ENCODE assay signal across 14 mouse cellular contexts in the genomic region with DNA sequence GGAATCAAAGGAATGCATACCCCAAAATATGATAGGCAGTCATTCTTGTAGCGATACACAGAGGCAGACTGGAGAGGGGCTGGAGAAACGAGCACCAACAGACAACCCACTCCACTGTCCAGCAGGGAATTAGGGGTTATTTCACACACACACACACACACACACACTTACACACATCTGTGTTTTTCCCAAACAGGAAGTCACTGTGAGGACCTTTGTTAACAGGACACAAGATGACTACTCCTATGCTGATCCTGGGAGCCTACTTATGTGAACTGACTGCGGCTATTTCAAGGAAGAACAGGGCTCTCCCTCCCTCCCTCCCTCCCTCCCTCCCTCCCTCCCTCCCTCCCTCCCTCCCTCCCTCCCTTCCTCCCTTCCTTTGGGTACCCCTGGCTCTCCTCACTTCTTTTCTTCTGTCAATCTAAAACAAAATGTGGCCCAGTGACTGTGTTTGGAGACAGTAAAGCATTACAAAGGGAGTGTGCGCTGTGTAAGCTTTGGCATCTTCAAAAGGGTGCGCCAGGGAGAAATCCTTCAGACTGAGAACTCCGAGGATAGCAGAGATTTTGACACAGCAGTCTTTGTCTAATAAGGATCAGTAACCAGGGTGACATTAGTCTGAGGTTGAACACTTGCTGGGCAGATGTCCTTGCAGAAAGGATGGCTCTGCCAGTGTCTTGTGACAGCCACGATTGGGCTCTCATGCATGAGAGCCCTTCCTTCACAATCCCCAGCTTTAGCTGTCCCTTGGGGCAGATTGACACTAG.
A peak's percentile ranks its signal among the peaks of the same experiment; 100 is the strongest.
DNase-seq lines count a peak whose midpoint lies in the region; ATAC-seq lines count a peak whose summit lies in the region.
"Had no signal": no experiment of that assay in that cellular context is flagged by ENCODE, and none has a peak within 500 bp of the region (broad histone marks: within the 10 kb centered on the region; RNA-seq: fewer than 3 reads in every experiment).

No protein-coding gene starts in this region.

- no peaks in the 10 kb centered on the region for H3K9me3 ChIP-seq in heart, embryonic 12.5 days (replicated peaks)
- H3K9me3 ChIP-seq in embryonic facial prominence, embryonic 11.5 days (replicated peaks; ENCODE audit: control insufficient read depth, low read length), result no peaks in the 10 kb centered on the region
- H3K9me3 ChIP-seq in hindbrain, embryonic 12.5 days (replicated peaks), result no peaks in the 10 kb centered on the region
- no peaks in the 10 kb centered on the region for H3K9me3 ChIP-seq in midbrain, embryonic 11.5 days (ENCODE audit: control insufficient read depth, low read length)
- H3K9me3 ChIP-seq: lung, embryonic 15.5 days; stomach, embryonic 15.5 days had no signal

- peak overlapping the region; percentile 75 for H3K27ac ChIP-seq in heart, embryonic 12.5 days (ENCODE audit: poor library complexity, severe bottlenecking)
- H3K27ac ChIP-seq in embryonic facial prominence, embryonic 11.5 days (replicated peaks; ENCODE audit: low read depth, low read length), result no peak overlapping the region
- H3K27ac ChIP-seq in hindbrain, embryonic 12.5 days, result peak overlapping the region; percentile 60
- peak overlapping the region; percentile 87 for H3K27ac ChIP-seq in midbrain, embryonic 11.5 days (ENCODE audit: low read depth, low read length)
- H3K27ac ChIP-seq: lung, embryonic 15.5 days; stomach, embryonic 15.5 days had no signal

- peaks cover 5% of the 10 kb centered on the region; the same call in 1 of the 2 replicates for H3K27me3 ChIP-seq in heart, embryonic 12.5 days (replicated peaks)
- no peaks in the 10 kb centered on the region for H3K27me3 ChIP-seq in embryonic facial prominence, embryonic 11.5 days (ENCODE audit: control insufficient read depth, insufficient read depth, low read length)
- H3K27me3 ChIP-seq in hindbrain, embryonic 12.5 days, result peaks cover 6% of the 10 kb centered on the region; the same call in 1 of the 2 replicates
- no peaks in the 10 kb centered on the region for H3K27me3 ChIP-seq in midbrain, embryonic 11.5 days (ENCODE audit: control insufficient read depth, insufficient read depth, low read length)
- H3K27me3 ChIP-seq: CH12.LX; stomach, embryonic 15.5 days had no signal

- H3K4me3 ChIP-seq in heart, embryonic 12.5 days, result no peak overlapping the region
- H3K4me3 ChIP-seq in embryonic facial prominence, embryonic 11.5 days (ENCODE audit: low read depth, low read length), result no peak overlapping the region
- no peak overlapping the region for H3K4me3 ChIP-seq in hindbrain, embryonic 12.5 days
- H3K4me3 ChIP-seq in midbrain, embryonic 11.5 days (ENCODE audit: low read depth, low read length), result no peak overlapping the region
- H3K4me3 ChIP-seq: lung, embryonic 15.5 days; stomach, embryonic 15.5 days had no signal

- DNase-seq in heart, postnatal 25 days (ENCODE audit: low spot score), result no peak
- DNase-seq in embryonic facial prominence, embryonic 11.5 days (ENCODE audit: low spot score), result no peak
- peak; percentile 91 for DNase-seq in midbrain, embryonic 11.5 days (ENCODE audit: low spot score, missing footprints)
- no peak for DNase-seq in spleen, adult 12 weeks (ENCODE audit: low spot score)
- DNase-seq in layer of hippocampus, postnatal 25 days (ENCODE audit: extremely low spot score in 1 of 2, low spot score in 1 of 2), result no peak
- DNase-seq in yolk sac, embryonic 10.5 days (ENCODE audit: low spot score), result no peak
- DNase-seq: cerebellum, postnatal 25 days; kidney, postnatal 25 days; right cerebral cortex, adult 18-20 months had no signal

- H3K4me1 ChIP-seq in heart, embryonic 12.5 days (replicated peaks), result peaks cover 38% of the 10 kb centered on the region
- no peaks in the 10 kb centered on the region; the same call in none of the 2 replicates for H3K4me1 ChIP-seq in embryonic facial prominence, embryonic 11.5 days (ENCODE audit: control insufficient read depth, insufficient read depth, low read length)
- H3K4me1 ChIP-seq in hindbrain, embryonic 12.5 days, result peaks cover 31% of the 10 kb centered on the region
- peaks cover 25% of the 10 kb centered on the region for H3K4me1 ChIP-seq in midbrain, embryonic 11.5 days (ENCODE audit: control insufficient read depth, insufficient read depth, low read length)

- ATAC-seq in heart, embryonic 12.5 days (ENCODE audit: insufficient number of reproducible peaks, low FRiP score), result no peak
- 0 out of 2 replicates have a peak, but pooled peaks have one; percentile 30 for ATAC-seq in embryonic facial prominence, embryonic 11.5 days (replicated peaks; ENCODE audit: insufficient number of reproducible peaks, low FRiP score, low TSS enrichment, low read depth)
- ATAC-seq in hindbrain, embryonic 12.5 days (ENCODE audit: low FRiP score), result peak; percentile 59
- ATAC-seq in midbrain, embryonic 11.5 days (ENCODE audit: low FRiP score), result peak; percentile 69

- no peak overlapping the region for H3K4me2 ChIP-seq in heart, embryonic 12.5 days
- no peak overlapping the region for H3K4me2 ChIP-seq in embryonic facial prominence, embryonic 11.5 days (ENCODE audit: low read depth, low read length)
- no peak overlapping the region for H3K4me2 ChIP-seq in hindbrain, embryonic 12.5 days (replicated peaks)
- no peak overlapping the region for H3K4me2 ChIP-seq in midbrain, embryonic 11.5 days
- H3K4me2 ChIP-seq: lung, embryonic 15.5 days; stomach, embryonic 15.5 days had no signal

- H3K9ac ChIP-seq in heart, embryonic 12.5 days, result no peak overlapping the region
- H3K9ac ChIP-seq in embryonic facial prominence, embryonic 11.5 days (replicated peaks; ENCODE audit: low read length), result no peak overlapping the region
- H3K9ac ChIP-seq in hindbrain, embryonic 12.5 days, result no peak overlapping the region
- H3K9ac ChIP-seq in midbrain, embryonic 11.5 days (ENCODE audit: low read length), result peak overlapping the region; percentile 42; the same call in 1 of the 2 replicates
- H3K9ac ChIP-seq: lung, embryonic 15.5 days; stomach, embryonic 15.5 days had no signal

- 67% methylated on average over 7 of the region's 7 CpGs for WGBS in heart, embryonic 12.5 days
- WGBS in embryonic facial prominence, embryonic 11.5 days, result 54% methylated on average over 7 of the region's 7 CpGs
- 30% methylated on average over 7 of the region's 7 CpGs for WGBS in hindbrain, embryonic 12.5 days
- WGBS in midbrain, embryonic 11.5 days, result 19% methylated on average over 7 of the region's 7 CpGs

- intact Hi-C loops in heart, postnatal 25 days (cut with DNase I), result no loop called here

- no peaks in the 10 kb centered on the region for H3K36me3 ChIP-seq in heart, embryonic 12.5 days
- no peaks in the 10 kb centered on the region for H3K36me3 ChIP-seq in embryonic facial prominence, embryonic 11.5 days (replicated peaks; ENCODE audit: control insufficient read depth, insufficient read depth, low read depth, low read length)
- no peaks in the 10 kb centered on the region for H3K36me3 ChIP-seq in hindbrain, embryonic 12.5 days
- no peaks in the 10 kb centered on the region for H3K36me3 ChIP-seq in midbrain, embryonic 11.5 days (ENCODE audit: control insufficient read depth, insufficient read depth, low read length)
- H3K36me3 ChIP-seq: lung, embryonic 15.5 days; stomach, embryonic 15.5 days had no signal
